Mouse (Mus musculus): ENCODE measurements around the gene Snd1. TPM values are rescaled to one million over a fixed set of nuclear protein-coding genes. Genes with fewer than 3 reads are reported as not detected.

The Snd1 gene
- polyA plus RNA-seq, 1 experiment from 2014 or later, result 127 TPM

DNA sequence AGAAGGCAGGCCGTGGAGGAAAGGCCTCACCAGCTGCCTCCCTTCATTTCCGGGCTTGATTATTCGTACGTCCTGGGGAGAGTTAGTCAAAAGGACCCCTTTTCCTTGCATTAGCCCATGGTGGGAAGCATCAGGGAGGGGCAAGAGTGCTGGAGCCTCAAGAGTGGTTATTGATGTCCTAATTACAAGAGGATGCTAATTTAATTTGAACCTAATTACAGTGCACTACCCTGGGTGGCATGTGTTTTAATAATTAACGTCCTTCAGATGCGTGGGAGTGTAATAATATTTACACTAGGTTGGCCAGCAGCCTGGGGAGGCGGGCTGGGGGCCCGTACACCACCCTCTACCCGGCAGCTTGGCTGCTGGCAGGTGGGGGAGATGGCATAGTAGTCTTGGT, 416.5 kb downstream of the Snd1 start:
- Histone ChIP-seq H3K4me1 (ENCODE audit: control insufficient read depth, insufficient read depth, low read length) (0 out of 2 replicates have a peak, but pooled peaks cover 3% of the 10 kb centered on the region), H3K4me3 (ENCODE audit: low read length) (no peak overlapping the region), H3K4me2 (replicated peaks; ENCODE audit: low read depth, low read length) (no peak overlapping the region), H3K9ac (ENCODE audit: low read depth, low read length) (no peak overlapping the region), H3K27me3 (ENCODE audit: control insufficient read depth, insufficient read depth, low read length) (no peaks in the 10 kb centered on the region), H3K9me3 (ENCODE audit: control insufficient read depth, low read length) (no peaks in the 10 kb centered on the region), H3K36me3 (ENCODE audit: control insufficient read depth, insufficient read depth, low read length) (peaks cover 24% of the 10 kb centered on the region), H3K27ac (ENCODE audit: low read depth, low read length) (no peak overlapping the region)
- 33% methylated on average over 9 of the region's 9 CpGs for WGBS
- ATAC-seq (ENCODE audit: low FRiP score, low TSS enrichment), result no peak

DNA sequence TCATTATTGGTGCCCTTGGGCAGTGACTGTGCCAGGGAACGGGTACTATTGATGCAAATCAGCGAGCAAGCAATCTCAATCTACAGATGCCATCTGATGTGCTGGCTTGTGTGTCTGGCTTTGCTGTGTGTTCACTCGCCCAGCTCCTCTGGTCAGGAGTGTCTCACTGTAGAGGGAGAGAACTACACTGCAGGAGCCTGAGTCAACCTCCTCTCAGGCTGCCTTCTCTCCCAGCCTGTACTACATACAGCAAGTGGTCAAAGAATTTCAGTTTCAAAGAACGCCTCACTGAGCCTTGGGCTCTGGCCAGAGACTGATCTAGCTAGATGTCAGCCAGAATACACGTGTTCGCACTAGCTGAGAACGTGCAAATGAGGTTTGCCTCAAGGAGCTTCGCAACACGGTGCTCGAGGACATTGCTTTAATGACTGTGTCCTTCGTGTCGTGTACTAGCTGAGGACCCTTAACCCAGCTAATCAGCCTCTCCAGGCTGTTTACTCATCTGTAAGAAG, 420.1 kb downstream of the Snd1 start:
- Histone ChIP-seq H3K36me3 (ENCODE audit: control insufficient read depth, insufficient read depth, low read length) (peaks cover 6% of the 10 kb centered on the region; the same call in 1 of the 2 replicates), H3K9me3 (ENCODE audit: control insufficient read depth, low read length) (no peaks in the 10 kb centered on the region), H3K9ac (ENCODE audit: low read depth, low read length) (no peak overlapping the region), H3K4me1 (ENCODE audit: control insufficient read depth, insufficient read depth, low read length) (0 out of 2 replicates have a peak, but pooled peaks cover 3% of the 10 kb centered on the region), H3K27me3 (ENCODE audit: control insufficient read depth, insufficient read depth, low read length) (no peaks in the 10 kb centered on the region), H3K4me3 (ENCODE audit: low read length) (no peak overlapping the region), H3K27ac (ENCODE audit: low read depth, low read length) (no peak overlapping the region), H3K4me2 (replicated peaks; ENCODE audit: low read depth, low read length) (no peak overlapping the region)
- no peak for ATAC-seq (ENCODE audit: low FRiP score, low TSS enrichment)
- WGBS, result 74% methylated on average over 12 of the region's 12 CpGs

DNA sequence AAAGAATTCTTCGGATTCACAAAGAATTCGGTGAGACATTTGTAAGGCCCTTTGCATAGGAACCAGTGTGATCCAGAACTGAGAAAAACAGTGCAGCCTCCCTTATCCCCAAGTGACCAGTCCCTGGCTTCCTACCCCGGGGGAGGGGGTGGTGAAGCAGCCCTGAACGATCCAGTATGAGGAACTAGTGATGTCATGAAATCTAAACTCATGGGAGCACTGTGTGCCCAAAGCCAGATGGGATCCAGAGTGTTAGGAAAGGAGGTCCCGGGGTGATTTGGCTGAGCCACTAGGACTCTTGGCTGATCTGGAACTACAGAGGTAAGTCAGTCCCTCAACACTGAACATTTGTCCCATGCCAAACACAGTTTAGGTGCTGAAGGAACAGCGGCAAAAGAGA, 420.8 kb downstream of the Snd1 start:
- no peak overlapping the region for H3K27ac ChIP-seq (ENCODE audit: low read depth, low read length)
- H3K9ac ChIP-seq (ENCODE audit: low read depth, low read length), result no peak overlapping the region
- no peak overlapping the region for H3K4me3 ChIP-seq (ENCODE audit: low read length)
- 75% methylated on average over 6 of the region's 6 CpGs for WGBS
- no peaks in the 10 kb centered on the region for H3K9me3 ChIP-seq (ENCODE audit: control insufficient read depth, low read length)
- no peaks in the 10 kb centered on the region for H3K27me3 ChIP-seq (ENCODE audit: control insufficient read depth, insufficient read depth, low read length)
- no peak overlapping the region for H3K4me2 ChIP-seq (replicated peaks; ENCODE audit: low read depth, low read length)
- ATAC-seq (ENCODE audit: low FRiP score, low TSS enrichment), result no peak
- H3K36me3 ChIP-seq (ENCODE audit: control insufficient read depth, insufficient read depth, low read length), result peaks cover 3% of the 10 kb centered on the region; the same call in 1 of the 2 replicates
- 0 out of 2 replicates have a peak, but pooled peaks cover 3% of the 10 kb centered on the region for H3K4me1 ChIP-seq (ENCODE audit: control insufficient read depth, insufficient read depth, low read length)

DNA sequence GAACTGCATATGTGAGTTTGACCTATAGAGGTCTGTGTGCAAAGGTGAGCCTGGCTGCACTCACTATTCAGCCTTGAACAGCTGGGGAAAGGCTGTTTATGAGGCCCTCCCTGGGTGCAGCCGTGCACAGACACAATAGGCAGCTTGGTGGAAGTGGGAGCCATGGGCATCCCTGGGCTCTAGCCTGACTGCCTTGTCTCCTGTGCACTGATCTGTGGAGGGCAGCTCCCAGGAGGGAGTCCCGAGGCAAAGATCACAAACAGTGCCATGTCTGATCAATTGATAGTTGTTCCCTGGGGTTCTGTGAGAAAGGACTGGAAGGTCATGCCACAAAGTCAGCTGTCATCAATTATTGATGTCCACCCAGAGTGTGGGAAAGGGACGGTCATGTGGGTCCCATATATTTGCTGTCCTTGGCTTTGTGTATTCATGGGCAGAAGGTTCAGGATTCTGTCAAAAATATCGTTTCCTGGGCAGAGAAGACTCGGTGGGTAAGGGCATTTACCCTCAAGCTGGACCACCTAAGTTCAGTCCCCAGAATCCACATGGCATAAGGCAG, 421.9 kb downstream of the Snd1 start:
- Histone ChIP-seq H3K9me3 (ENCODE audit: control insufficient read depth, low read length) (no peaks in the 10 kb centered on the region), H3K27ac (ENCODE audit: low read depth, low read length) (no peak overlapping the region), H3K4me1 (ENCODE audit: control insufficient read depth, insufficient read depth, low read length) (0 out of 2 replicates have a peak, but pooled peaks cover 3% of the 10 kb centered on the region), H3K4me3 (ENCODE audit: low read length) (no peak overlapping the region), H3K4me2 (replicated peaks; ENCODE audit: low read depth, low read length) (no peak overlapping the region), H3K9ac (ENCODE audit: low read depth, low read length) (no peak overlapping the region), H3K27me3 (ENCODE audit: control insufficient read depth, insufficient read depth, low read length) (no peaks in the 10 kb centered on the region), H3K36me3 (ENCODE audit: control insufficient read depth, insufficient read depth, low read length) (peaks cover 3% of the 10 kb centered on the region; the same call in 1 of the 2 replicates)
- ATAC-seq (ENCODE audit: low FRiP score, low TSS enrichment), result peak; percentile 32; the same call in 1 of the 2 replicates
- WGBS, result 22% methylated on average over 5 of the region's 5 CpGs

DNA sequence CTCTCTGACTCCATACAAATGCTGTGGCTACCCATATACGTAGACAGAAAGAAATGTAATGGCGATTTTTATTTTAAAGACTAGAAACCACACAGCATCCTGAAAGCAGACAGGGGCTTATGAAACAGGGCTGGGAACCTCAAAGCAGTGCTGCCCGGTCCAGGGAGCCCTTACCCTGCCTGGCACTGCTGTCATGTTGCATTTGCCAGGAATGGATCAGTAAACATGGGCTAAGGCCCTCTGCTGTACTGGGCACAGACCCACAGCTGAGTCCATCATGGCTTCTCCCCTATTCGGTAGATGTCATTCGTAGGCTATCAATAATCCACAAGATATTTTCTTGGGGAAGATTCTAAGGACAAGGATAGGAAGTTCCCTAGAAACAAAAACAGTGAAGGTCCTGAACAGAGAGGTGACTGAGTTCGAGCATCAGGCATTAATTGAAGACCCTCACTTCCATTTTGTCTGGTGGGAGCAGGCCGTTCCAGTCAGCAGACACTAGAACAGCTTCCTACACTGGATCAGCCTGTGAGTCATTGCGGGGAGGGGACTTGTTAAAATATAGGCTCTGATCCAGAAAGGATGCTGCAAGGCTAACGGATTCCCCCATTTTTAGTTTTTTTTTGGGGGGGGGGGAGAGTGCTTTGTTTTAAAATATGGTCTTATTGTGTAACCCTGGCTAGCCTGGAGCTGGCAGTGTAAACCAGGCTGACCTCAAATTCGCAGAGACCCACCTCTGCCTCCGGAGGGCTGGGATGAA, 422.6 kb downstream of the Snd1 start:
- Histone ChIP-seq H3K9me3 (ENCODE audit: control insufficient read depth, low read length) (no peaks in the 10 kb centered on the region), H3K9ac (ENCODE audit: low read depth, low read length) (no peak overlapping the region), H3K36me3 (ENCODE audit: control insufficient read depth, insufficient read depth, low read length) (no peaks in the 10 kb centered on the region; the same call in 1 of the 2 replicates), H3K4me3 (ENCODE audit: low read length) (no peak overlapping the region), H3K27me3 (ENCODE audit: control insufficient read depth, insufficient read depth, low read length) (no peaks in the 10 kb centered on the region), H3K4me2 (replicated peaks; ENCODE audit: low read depth, low read length) (no peak overlapping the region), H3K4me1 (ENCODE audit: control insufficient read depth, insufficient read depth, low read length) (0 out of 2 replicates have a peak, but pooled peaks cover 3% of the 10 kb centered on the region), H3K27ac (ENCODE audit: low read depth, low read length) (no peak overlapping the region)
- 66% methylated on average over 11 of the region's 11 CpGs for WGBS
- no peak for ATAC-seq (ENCODE audit: low FRiP score, low TSS enrichment)

DNA sequence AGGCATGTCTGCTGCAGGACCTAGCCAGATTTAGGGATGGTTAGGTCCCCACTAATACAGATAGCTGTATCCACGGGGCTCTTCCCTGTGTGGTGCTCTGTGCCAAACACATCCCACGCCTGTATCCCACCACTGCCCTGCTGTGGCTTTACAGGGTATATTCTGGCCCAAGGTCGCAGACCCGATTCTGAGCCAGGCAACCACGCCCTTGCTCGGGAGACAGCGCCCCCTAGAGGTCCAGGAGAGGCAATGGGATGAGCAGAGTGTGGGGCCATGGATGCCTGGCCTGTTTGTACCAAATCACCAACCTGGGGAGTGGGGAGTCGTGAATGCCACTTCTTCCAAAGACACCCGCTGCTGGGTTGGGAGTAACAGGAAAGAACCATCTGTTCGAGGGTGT, 423.9 kb downstream of the Snd1 start:
- H3K9me3 ChIP-seq (ENCODE audit: control insufficient read depth, low read length), result no peaks in the 10 kb centered on the region
- H3K27me3 ChIP-seq (ENCODE audit: control insufficient read depth, insufficient read depth, low read length), result no peaks in the 10 kb centered on the region
- no peak overlapping the region for H3K4me2 ChIP-seq (replicated peaks; ENCODE audit: low read depth, low read length)
- no peak overlapping the region for H3K9ac ChIP-seq (ENCODE audit: low read depth, low read length)
- H3K4me3 ChIP-seq (ENCODE audit: low read length), result no peak overlapping the region
- 0 out of 2 replicates have a peak, but pooled peaks cover 3% of the 10 kb centered on the region for H3K4me1 ChIP-seq (ENCODE audit: control insufficient read depth, insufficient read depth, low read length)
- H3K36me3 ChIP-seq (ENCODE audit: control insufficient read depth, insufficient read depth, low read length), result no peaks in the 10 kb centered on the region
- H3K27ac ChIP-seq (ENCODE audit: low read depth, low read length), result no peak overlapping the region
- WGBS, result 18% methylated on average over 10 of the region's 10 CpGs
- ATAC-seq (ENCODE audit: low FRiP score, low TSS enrichment), result no peak

DNA sequence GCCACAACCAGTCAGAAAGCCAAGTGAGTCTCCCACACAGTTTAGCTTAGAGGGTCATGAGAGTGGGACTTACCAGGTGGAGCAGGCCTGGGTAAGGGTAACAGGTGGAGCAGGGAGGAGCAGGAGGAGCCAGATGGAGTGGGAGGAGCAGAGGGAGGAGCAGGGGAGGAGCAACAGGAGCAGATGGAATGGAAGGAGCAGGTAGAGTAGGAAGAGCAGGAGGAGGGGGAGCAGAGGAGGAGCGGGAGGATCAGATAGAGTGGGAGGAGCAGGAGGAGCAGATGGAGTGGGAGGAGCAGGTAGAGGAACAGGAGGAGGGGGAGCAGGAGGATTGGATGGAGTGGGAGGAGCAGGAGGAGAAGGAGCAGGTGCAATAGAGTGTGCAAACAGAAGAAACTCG, 427.6 kb downstream of the Snd1 start:
- 39% methylated on average over 2 of the region's 2 CpGs for WGBS
- no peaks in the 10 kb centered on the region for H3K27me3 ChIP-seq (ENCODE audit: control insufficient read depth, insufficient read depth, low read length)
- no peak for ATAC-seq (ENCODE audit: low FRiP score, low TSS enrichment)
- no peaks in the 10 kb centered on the region for H3K4me1 ChIP-seq (ENCODE audit: control insufficient read depth, insufficient read depth, low read length)
- no peak overlapping the region for H3K27ac ChIP-seq (ENCODE audit: low read depth, low read length)
- no peak overlapping the region for H3K4me2 ChIP-seq (replicated peaks; ENCODE audit: low read depth, low read length)
- no peak overlapping the region for H3K4me3 ChIP-seq (ENCODE audit: low read length)
- no peaks in the 10 kb centered on the region for H3K36me3 ChIP-seq (ENCODE audit: control insufficient read depth, insufficient read depth, low read length)
- H3K9me3 ChIP-seq (ENCODE audit: control insufficient read depth, low read length), result 0 out of 2 replicates have a peak, but pooled peaks cover 4% of the 10 kb centered on the region
- H3K9ac ChIP-seq (ENCODE audit: low read depth, low read length), result no peak overlapping the region

DNA sequence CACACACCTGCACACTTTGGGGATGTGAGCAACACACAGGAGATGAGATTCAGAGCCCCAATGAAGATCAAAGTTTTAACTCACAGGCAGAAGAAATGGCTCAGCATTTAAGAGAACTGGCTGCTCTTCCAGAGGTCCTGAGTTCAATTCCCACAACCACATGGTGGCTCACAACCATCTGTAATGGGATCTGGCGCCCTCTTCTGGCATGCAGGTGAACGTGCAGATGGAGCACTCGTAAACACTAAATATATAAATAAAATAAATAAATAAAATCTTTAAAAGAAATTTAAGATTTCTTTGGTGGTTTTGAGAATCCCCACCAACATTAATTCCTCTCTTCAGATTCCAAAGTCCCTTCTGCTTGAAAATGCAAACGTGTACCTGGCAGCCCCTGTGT, 429.5 kb downstream of the Snd1 start:
- no peak overlapping the region for H3K4me2 ChIP-seq (replicated peaks; ENCODE audit: low read depth, low read length)
- ATAC-seq (ENCODE audit: low FRiP score, low TSS enrichment), result no peak
- no peaks in the 10 kb centered on the region for H3K27me3 ChIP-seq (ENCODE audit: control insufficient read depth, insufficient read depth, low read length)
- no peak overlapping the region for H3K9ac ChIP-seq (ENCODE audit: low read depth, low read length)
- 0 out of 2 replicates have a peak, but pooled peaks cover 4% of the 10 kb centered on the region for H3K9me3 ChIP-seq (ENCODE audit: control insufficient read depth, low read length)
- no peak overlapping the region for H3K27ac ChIP-seq (ENCODE audit: low read depth, low read length)
- no peak overlapping the region for H3K4me3 ChIP-seq (ENCODE audit: low read length)
- H3K36me3 ChIP-seq (ENCODE audit: control insufficient read depth, insufficient read depth, low read length), result no peaks in the 10 kb centered on the region
- H3K4me1 ChIP-seq (ENCODE audit: control insufficient read depth, insufficient read depth, low read length), result no peaks in the 10 kb centered on the region
- WGBS, result 63% methylated on average over 4 of the region's 4 CpGs

DNA sequence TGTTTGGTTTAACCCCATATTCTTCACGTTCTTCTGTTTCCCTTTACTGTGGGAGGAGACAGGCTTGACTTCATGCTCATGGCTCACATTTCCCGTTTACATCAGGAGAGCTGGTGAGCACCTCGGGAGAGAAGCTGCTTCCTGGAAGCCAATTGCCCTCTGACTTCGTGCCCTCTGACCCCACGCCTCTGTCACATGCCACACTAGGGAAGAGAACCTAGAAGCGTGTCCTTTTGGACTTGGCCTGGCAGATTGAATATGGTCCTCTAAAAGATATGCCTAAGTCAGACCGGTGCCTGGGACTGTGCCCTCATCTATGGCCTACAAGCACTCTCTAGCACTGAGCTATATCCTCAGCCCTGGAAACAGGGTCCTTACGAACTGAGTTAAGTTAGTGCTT, 430.4 kb downstream of the Snd1 start:
- no peaks in the 10 kb centered on the region for H3K36me3 ChIP-seq (ENCODE audit: control insufficient read depth, insufficient read depth, low read length)
- H3K9ac ChIP-seq (ENCODE audit: low read depth, low read length), result no peak overlapping the region
- WGBS, result 46% methylated on average over 8 of the region's 8 CpGs
- H3K9me3 ChIP-seq (ENCODE audit: control insufficient read depth, low read length), result 0 out of 2 replicates have a peak, but pooled peaks cover 4% of the 10 kb centered on the region
- H3K27me3 ChIP-seq (ENCODE audit: control insufficient read depth, insufficient read depth, low read length), result no peaks in the 10 kb centered on the region
- no peak for ATAC-seq (ENCODE audit: low FRiP score, low TSS enrichment)
- H3K4me2 ChIP-seq (replicated peaks; ENCODE audit: low read depth, low read length), result no peak overlapping the region
- H3K27ac ChIP-seq (ENCODE audit: low read depth, low read length), result no peak overlapping the region
- no peak overlapping the region for H3K4me3 ChIP-seq (ENCODE audit: low read length)
- H3K4me1 ChIP-seq (ENCODE audit: control insufficient read depth, insufficient read depth, low read length), result no peaks in the 10 kb centered on the region
